Mouse (Mus musculus) kidney, adult 9 months (tissue): ENCODE results near the gene Rab3il1.
A peak's percentile ranks its signal among the peaks of the same experiment; 100 is the strongest.
"Not testable (repeated sequence)": the region's sequence is repeated elsewhere in the genome, so short reads cannot be mapped to it uniquely, and the experiment has no call there.

Experiments used
- DNase-seq: peaks from one replicate; pipeline ENCODE4 v3.0.0; 2022

The Rab3il1 gene

DNA sequence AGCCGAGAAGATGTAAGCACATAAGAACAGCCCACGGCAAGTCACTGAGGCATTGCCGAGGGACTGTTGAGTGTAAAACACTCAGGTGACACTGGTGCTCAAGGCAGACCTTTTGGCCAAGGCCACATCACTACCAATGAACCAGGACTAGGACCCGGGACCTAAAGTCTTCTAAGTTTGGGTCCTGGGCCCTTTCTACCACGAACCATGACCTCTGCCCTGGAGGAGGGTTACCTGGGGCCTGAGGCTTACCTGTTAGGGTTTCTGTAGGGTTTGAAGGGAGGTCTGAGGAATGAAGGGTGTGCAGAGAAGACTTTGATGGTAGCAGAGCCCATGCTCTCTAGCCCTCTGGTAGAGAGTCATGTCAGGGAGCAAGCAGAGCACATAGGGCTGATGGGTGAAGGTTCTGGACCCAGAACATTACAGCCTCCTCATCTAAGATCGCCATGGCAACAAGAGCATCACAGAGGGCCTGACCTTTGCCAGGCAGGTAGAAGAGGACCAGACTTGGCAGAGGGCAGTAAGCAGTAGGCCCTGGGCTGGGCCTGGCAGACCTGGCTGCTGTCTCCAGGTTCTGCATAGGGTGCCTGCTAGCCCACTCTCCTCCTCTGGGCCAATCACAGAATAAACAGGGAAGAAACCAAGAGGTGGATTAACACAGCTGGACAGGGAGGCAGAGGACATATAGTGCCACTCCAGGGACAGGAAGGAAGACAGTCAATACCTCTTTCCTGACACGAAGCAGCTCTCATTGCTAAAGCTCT lies at the start of gene Rab3il1, which contains the start of gene Best1:
Rab3il1 (plus strand) TSS at position 464 of the 764 bp plus-strand sequence.
Best1 (minus strand) TSS at position 428 of the 764 bp plus-strand sequence.
- DNase-seq, result no peak

- no peak for DNase-seq
These were observed 49.1 kb upstream of the Rab3il1 start for GRCm38 (mm10) chr19:9952390-9952789.

- DNase-seq, result no peak
These were observed 48.6 kb upstream of the Rab3il1 start for GRCm38 (mm10) chr19:9952912-9953311.

DNA sequence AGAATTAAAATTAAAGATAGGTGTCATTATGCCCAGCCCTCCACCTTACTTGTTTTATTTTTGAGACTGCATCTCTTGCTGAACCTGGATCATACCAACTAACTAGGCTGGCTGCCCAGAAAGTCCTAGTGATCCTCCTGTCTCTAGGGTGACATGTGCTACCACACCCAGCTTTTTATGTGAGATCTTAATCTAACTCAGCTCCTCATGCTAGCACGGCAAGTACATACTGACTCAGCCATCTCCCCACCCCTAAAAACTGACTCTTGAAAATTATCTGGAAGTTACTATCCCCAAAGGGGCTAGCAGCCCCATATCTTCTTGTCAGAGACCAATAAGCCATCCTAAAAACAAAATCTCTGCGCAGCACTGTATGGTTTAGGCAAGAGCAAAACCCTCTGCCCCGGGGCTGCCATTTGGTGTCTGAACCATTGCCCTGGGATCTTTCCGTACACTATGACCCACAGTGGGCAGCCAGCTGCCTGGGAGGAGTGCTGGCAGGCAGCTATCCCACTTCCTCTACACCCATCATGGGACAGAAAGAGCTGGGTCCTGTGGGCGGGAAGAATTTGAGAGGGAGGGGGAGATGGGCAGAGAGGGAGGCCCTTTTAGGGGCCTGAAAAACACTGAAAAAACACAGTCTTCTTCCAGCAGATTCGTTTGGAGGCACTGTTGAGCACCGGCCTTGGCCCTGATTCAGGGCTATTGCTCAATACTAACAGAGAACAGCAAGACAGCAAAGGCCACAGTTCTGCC lies 47.2 kb upstream of the Rab3il1 start:
- peak; percentile 90 for DNase-seq

- no peak for DNase-seq
These were observed 46.7 kb upstream of the Rab3il1 start for GRCm38 (mm10) chr19:9954811-9955202.

GRCm38 (mm10) chr19:9955438-9955837 lies 46.0 kb upstream of the Rab3il1 start:
- DNase-seq, result no peak

DNA sequence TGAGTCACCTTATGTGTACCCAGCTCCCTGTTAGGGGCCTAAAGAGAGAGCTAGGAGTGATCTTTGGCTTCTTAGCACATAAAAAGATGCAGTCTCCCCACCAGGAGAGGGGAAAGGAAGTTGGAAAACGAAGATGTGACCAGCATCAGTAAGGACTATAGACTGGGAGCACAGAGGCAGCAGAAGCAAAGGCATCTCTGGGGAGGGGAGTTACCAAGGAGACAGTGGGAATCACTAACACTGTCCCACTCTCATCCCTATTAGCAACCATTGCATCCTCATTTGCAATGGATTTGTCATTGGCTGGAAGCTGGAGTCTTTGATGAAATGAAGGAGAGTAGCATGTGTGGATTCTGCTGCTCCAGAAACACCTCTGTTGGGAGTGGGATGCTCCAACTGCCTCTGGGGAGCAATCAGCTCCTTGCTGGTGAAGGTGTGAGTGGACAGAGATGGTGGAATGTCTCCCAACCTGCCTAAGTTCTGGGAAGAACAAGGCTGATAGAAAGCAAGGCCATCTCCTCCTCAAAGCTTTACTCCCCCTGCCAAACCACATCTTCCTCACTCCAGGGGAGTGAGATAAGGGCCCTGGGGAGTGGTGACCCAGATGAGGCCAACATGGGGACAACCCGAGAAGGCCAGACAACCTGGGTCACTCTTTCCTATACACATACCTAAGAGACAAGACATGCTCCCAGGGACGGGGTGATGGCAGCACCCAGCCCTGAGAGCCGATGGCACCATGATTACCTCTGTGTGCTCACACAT lies 44.7 kb upstream of the Rab3il1 start:
- DNase-seq, result no peak

GRCm38 (mm10) chr19:9957965-9958364 lies 43.5 kb upstream of the Rab3il1 start:
- DNase-seq, result no peak

GRCm38 (mm10) chr19:9960769-9961168 lies 40.7 kb upstream of the Rab3il1 start:
- DNase-seq, result no peak

GRCm38 (mm10) chr19:9964205-9964916 lies 37.1 kb upstream of the Rab3il1 start:
- no peak for DNase-seq

GRCm38 (mm10) chr19:9966096-9966867 lies 35.2 kb upstream of the Rab3il1 start:
- no peak for DNase-seq

DNA sequence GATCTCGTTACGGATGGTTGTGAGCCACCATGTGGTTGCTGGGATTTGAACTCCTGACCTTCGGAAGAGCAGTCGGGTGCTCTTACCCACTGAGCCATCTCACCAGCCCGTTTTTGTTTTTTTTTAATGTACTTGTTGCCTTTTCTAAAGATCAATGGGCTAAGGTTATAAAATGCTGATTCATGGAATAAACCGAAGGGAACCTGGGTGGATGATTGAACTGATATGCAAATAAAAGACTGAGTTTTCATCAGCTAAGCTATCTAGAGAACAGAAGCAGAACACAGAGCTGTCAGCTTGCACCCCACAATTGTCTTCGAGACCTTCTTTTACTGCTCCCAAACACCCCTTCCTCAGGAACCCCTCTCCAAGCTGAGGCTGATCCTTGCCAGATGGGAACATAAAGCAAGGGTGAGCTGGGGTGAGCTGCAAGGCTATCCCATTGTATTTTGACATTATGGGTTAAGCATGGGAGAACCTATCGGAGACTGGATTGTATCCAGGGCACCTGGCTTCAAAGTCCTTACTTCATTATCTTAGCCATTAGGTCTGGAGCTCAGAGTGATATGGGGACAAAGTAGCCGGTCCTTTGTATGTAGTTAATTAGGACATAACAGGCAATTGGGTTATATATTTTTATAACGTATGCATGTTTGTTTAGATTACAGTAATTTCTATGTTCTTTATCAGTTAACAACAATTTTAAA lies 33.2 kb upstream of the Rab3il1 start:
- no peak for DNase-seq

GRCm38 (mm10) chr19:9974853-9975252 lies 26.6 kb upstream of the Rab3il1 start:
- not testable (repeated sequence) for DNase-seq

DNA sequence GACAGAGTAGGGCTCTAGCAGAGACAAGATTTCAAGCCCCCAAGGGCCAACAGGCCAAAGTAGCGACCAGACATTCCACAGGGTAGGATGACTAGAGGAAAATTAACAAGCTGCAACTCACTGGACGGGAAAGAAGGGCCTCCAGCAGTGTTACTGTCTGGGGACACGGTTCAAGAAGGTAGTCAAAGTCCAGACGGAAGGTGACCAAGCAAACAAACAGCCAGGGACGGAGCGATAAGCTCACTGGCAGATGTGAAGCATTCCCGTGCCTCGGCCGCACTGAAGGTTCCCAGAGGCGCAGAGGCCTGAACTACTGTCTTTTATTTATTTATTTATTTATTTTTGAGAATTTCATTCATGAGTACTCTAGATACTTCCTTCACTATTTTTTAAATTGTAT lies 24.4 kb upstream of the Rab3il1 start:
- DNase-seq, result peak; percentile 91

- DNase-seq, result peak; percentile 96
These were observed 23.0 kb upstream of the Rab3il1 start for GRCm38 (mm10) chr19:9978431-9978951.

GRCm38 (mm10) chr19:9979156-9979555 lies 22.3 kb upstream of the Rab3il1 start:
- DNase-seq, result no peak

DNA sequence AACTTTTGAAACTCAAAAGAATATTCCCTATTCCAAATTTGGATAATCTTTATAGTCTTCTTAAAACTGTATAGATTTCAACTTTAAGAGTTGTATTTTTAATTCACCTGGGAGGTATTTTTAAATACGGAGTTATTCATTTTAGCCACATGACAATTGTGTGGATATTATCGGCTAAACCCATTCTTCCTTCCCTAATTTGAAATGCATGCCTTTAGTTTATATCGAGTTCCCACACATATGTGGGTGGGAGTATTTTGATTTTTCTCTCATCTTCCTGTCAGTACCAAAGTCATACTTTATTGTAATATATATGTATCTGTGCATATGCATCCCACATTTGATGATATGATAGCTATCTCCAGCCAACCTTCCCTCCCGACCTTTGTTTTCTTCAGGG lies 21.2 kb upstream of the Rab3il1 start, which contains the start of gene Fth1:
Fth1 (plus strand) TSS at position 341 of the 400 bp plus-strand sequence.
- no peak for DNase-seq

- DNase-seq, result no peak
These were observed 19.8 kb upstream of the Rab3il1 start for GRCm38 (mm10) chr19:9981621-9982020.

- DNase-seq, result peak; percentile 97
These were observed 19.2 kb upstream of the Rab3il1 start for GRCm38 (mm10) chr19:9982151-9982851.
